Mouse (Mus musculus) Patski (cell line): ENCODE measurements around the gene Trim41. TPM values are rescaled to one million over a fixed set of nuclear protein-coding genes. Genes with fewer than 3 reads are reported as not detected.
"Not testable (repeated sequence)": the region's sequence is repeated elsewhere in the genome, so short reads cannot be mapped to it uniquely, and the experiment has no call there.

ENCODE experiments used
- ATAC-seq: fragments of 100-300 bp; one replicate; pipeline ENCODE4 v1.8.0; 2021
- CTCF ChIA-PET: fragments of 350-600 bp; sonication (Branson Sonifier 250); formaldehyde crosslinking; loops from one replicate; lab custom pipeline; 2022; ENCODE audit warnings: inconsistent platforms; lab: Charles Lee
- POLR2A ChIA-PET: fragments of 350-600 bp; sonication (Branson Sonifier 250); formaldehyde crosslinking; loops from one replicate; lab custom pipeline; 2022; ENCODE audit warnings: antibody characterized with exemption, inconsistent platforms; lab: Charles Lee
- DNase-seq: peaks from one replicate; pipeline ENCODE4 v3.0.0-alpha.2; 2011; ENCODE audit warnings: low read depth, low spot score
- H3K27me3 ChIP-seq: fragments of 371-371 bp; one replicate; pipeline ENCODE4 v1.5.1; 2021
- CTCF ChIP-seq: fragments of 100-300 bp; IDR thresholded peaks from one replicate; pipeline ENCODE4 v1.5.1; 2021
- in situ Hi-C: fragments of 300-500 bp; cut with MboI; formaldehyde crosslinking; loops from 3 replicates; pipeline ENCODE4 v1.11.1; 2018; ENCODE audit warnings: low pct_unique_long_range_greater_than_20kb, mixed read lengths
- polyA plus RNA-seq: library from polyadenylated mRNA; unstranded; gene quantifications from one replicate; pipeline ENCODE4 v1.2.3, GENCODE M21; 2021

The Trim41 gene
- polyA plus RNA-seq, 1 experiment from 2014 or later: 63.9 TPM

- POLR2A ChIA-PET: interaction anchor here (0.6 to 1.1 kb wide), 6 partner anchors 13 to 468 kb away, joined by 3 to 4 read pairs (median 4); no protein-coding TSS in a partner anchor
- ATAC-seq (peak; percentile 46), DNase-seq (no peak)
- no peaks in the 10 kb centered on the region for H3K27me3 ChIP-seq
- in situ Hi-C loops: loop anchor here (5.0 kb wide), 2 partner anchors 58 to 298 kb away; no protein-coding TSS in a partner anchor
- CTCF ChIA-PET: interaction anchor here (0.9 to 1.1 kb wide), 3 partner anchors 11 to 59 kb away, joined by 3 read pairs; no protein-coding TSS in a partner anchor
- no peak for TF ChIP-seq CTCF
Measured at GRCm38 (mm10) chr11:48798984-48799920, 17.9 kb downstream of the Trim41 start.

DNA sequence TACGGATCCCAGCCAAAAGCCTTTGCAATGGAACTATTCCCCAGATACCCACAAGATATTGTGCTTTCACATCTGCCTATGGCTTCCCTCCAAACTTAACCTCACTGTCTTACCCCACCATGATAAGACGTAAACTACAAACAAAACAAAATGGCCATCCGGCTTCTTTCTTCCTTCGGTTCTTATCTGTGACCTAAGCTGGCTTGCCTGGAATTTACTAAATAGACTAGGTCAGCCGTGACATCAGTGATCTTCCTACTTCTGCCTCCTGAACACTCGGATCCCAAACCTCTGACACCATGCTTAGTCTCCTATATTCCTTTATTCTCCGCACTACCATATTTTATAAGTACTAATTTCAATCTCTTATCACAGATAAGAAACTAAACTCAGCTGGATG is 18.8 kb downstream of the Trim41 start:
- no peak for DNase-seq
- no peaks in the 10 kb centered on the region for H3K27me3 ChIP-seq
- ChIA-PET CTCF (interaction anchor here (0.9 to 1.1 kb wide), 2 partner anchors 10 to 60 kb away, joined by 3 read pairs; no protein-coding TSS in a partner anchor), POLR2A (interaction anchor here (0.9 to 1.0 kb wide), 2 partner anchors 60 to 469 kb away, joined by 3 read pairs; no protein-coding TSS in a partner anchor)
- ATAC-seq: no peak
- in situ Hi-C loops: loop anchor here (5.0 kb wide), 2 partner anchors 59 to 299 kb away; no protein-coding TSS in a partner anchor
- TF ChIP-seq CTCF: no peak

- no peak for TF ChIP-seq CTCF
- no peaks in the 10 kb centered on the region for H3K27me3 ChIP-seq
- CTCF ChIA-PET: no interaction called here
- in situ Hi-C loops: loop anchor here (5.0 kb wide), 2 partner anchors 60 to 300 kb away; no protein-coding TSS in a partner anchor
- DNase-seq: no peak
- no peak for ATAC-seq
- POLR2A ChIA-PET: interaction anchor here (0.9 kb wide), 1 partner anchor 9 kb away, joined by 6 read pairs; no protein-coding TSS in a partner anchor
Measured at GRCm38 (mm10) chr11:48797287-48797686, 19.9 kb downstream of the Trim41 start.

GRCm38 (mm10) chr11:48796290-48796689 is 20.9 kb downstream of the Trim41 start:
- CTCF ChIA-PET: no interaction called here
- TF ChIP-seq CTCF: no peak
- DNase-seq (no peak), ATAC-seq (no peak)
- in situ Hi-C loops: loop anchor here (5.0 kb wide), 2 partner anchors 61 to 301 kb away; no protein-coding TSS in a partner anchor
- POLR2A ChIA-PET: no interaction called here
- no peaks in the 10 kb centered on the region for H3K27me3 ChIP-seq

GRCm38 (mm10) chr11:48795221-48795620 is 21.9 kb downstream of the Trim41 start:
- ATAC-seq (no peak), DNase-seq (no peak)
- no peaks in the 10 kb centered on the region for H3K27me3 ChIP-seq
- TF ChIP-seq CTCF: no peak
- in situ Hi-C loops: loop anchor here (5.0 kb wide), 2 partner anchors 62 to 302 kb away; no protein-coding TSS in a partner anchor
- POLR2A ChIA-PET: no interaction called here
- CTCF ChIA-PET: interaction anchor here (0.7 to 2.4 kb wide), 5 partner anchors 22 to 297 kb away, joined by 3 to 19 read pairs (median 7); no protein-coding TSS in a partner anchor

DNA sequence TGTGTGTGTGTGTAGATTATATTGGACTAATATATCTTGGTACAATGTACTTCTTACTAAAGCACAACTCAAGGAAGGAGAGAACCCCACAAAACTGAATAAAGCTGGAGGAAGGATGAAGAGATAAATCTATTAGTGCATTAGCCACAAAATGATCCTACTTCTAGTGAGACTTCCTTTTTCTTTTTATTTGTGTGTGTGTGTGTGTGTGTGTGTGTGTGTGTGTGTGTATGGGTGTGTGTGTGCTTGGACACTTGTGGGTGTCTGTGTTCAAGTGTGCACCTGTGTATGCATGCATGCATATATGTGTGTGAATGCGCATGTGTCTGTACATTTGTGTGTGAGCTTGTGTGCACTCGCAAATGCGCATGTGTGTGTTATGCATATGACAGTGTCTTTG is 24.0 kb downstream of the Trim41 start:
- in situ Hi-C loops: no loop called here
- ATAC-seq: no peak
- no peak for DNase-seq
- ChIA-PET POLR2A (no interaction called here), CTCF (interaction anchor here (1.1 to 2.4 kb wide), 4 partner anchors 12 to 66 kb away, joined by 3 to 19 read pairs (median 4); partner anchors contain the start of gene Trim7)
- no peak for TF ChIP-seq CTCF
- H3K27me3 ChIP-seq: no peaks in the 10 kb centered on the region

GRCm38 (mm10) chr11:48791894-48792293 is 25.3 kb downstream of the Trim41 start:
- H3K27me3 ChIP-seq, in situ Hi-C loops, DNase-seq, POLR2A ChIA-PET, ATAC-seq: not testable (repeated sequence)
- CTCF ChIA-PET: interaction anchor here (1.0 to 1.5 kb wide), 6 partner anchors 11 to 316 kb away, joined by 3 to 4 read pairs (median 3); no protein-coding TSS in a partner anchor

- no peaks in the 10 kb centered on the region for H3K27me3 ChIP-seq
- POLR2A ChIA-PET: no interaction called here
- in situ Hi-C loops: no loop called here
Measured at GRCm38 (mm10) chr11:48790946-48791345, 26.2 kb downstream of the Trim41 start.

DNA sequence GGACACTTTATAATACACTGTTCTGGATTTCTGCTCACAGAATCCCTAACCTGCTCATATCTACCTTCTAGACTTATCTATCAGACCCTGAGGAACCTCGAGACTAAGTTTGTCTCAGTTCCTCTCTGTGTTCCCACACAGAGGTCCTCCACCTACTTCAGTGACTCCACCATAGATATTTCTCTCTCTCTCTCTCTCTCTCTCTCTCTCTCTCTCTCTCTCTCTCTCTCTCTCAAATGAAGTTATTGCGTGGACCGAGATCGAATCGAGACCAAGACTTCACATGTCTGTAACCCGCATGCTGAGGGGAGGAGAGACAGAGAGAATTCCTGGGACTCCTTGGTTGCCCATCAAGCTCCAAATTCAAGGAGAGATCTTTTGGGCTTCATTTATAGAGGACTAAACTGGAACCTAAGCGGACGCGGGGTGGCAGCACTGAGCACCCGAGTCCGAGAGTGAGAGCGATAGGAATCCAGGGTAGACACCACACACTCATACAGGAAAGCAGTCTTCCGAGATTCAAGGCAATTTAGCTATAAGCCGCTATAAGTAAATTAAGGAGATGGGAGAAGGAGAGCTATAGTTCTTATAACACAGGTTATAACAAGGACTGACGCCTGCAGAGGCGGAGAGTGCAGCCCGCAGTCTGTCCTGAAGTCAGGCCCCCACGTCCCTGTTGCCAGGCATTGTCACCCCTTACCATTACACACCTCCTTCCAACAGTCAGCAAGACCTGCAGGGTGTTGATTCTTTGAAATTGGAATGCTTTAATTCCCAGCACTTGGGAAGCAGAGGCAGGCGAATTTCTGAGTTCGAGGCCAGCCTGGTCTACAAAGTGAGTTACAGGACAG is 27.0 kb downstream of the Trim41 start:
- peak; percentile 65 for ATAC-seq
- in situ Hi-C loops: loop anchor here (10.0 kb wide), 1 partner anchor 325 kb away; the partner anchor contains the start of gene Olfr1396
- CTCF ChIA-PET: interaction anchor here (1.2 to 3.1 kb wide), 3 partner anchors 48 to 69 kb away, joined by 4 to 34 read pairs (median 5); no protein-coding TSS in a partner anchor
- POLR2A ChIA-PET: interaction anchor here (0.6 kb wide), 3 partner anchors 55 to 318 kb away, joined by 3 to 5 read pairs (median 5); no protein-coding TSS in a partner anchor
- H3K27me3 ChIP-seq: no peaks in the 10 kb centered on the region
- DNase-seq: no peak
- peak; percentile 76 for TF ChIP-seq CTCF

More at GRCm38 (mm10) chr11:48790946-48791345, 26.2 kb downstream of the Trim41 start:
- ATAC-seq (no peak), DNase-seq (no peak)
- TF ChIP-seq CTCF: no peak
- CTCF ChIA-PET: interaction anchor here (1.2 to 3.1 kb wide), 3 partner anchors 47 to 68 kb away, joined by 4 to 34 read pairs (median 5); no protein-coding TSS in a partner anchor
